ENCODE assay signal across 16 mouse cellular contexts in genomic region chr13:101095057-101095831, GRCm38 (mm10).
"Had no signal": no experiment of that assay in that cellular context is flagged by ENCODE, and none has a peak within 500 bp of the region (broad histone marks: within the 10 kb centered on the region; RNA-seq: fewer than 3 reads in every experiment).

No protein-coding gene starts in this region.

- DNase-seq: lung, adult 18-20 months; lung, embryonic 14.5 days; lung, postnatal 10 days; lung, postnatal 4 days; right cerebral cortex, postnatal 14 days; thymus, adult 2 months; thymus, postnatal 25 days; thymus, postnatal 4 days had no signal

- H3K9ac ChIP-seq: lung, embryonic 14.5 days; midbrain, embryonic 12.5 days; midbrain, embryonic 15.5 days; neural tube, embryonic 13.5 days; neural tube, embryonic 15.5 days; stomach, embryonic 15.5 days had no signal

- H3K27me3 ChIP-seq: midbrain, embryonic 12.5 days; midbrain, embryonic 15.5 days; neural tube, embryonic 13.5 days; neural tube, embryonic 15.5 days; stomach, embryonic 15.5 days had no signal

- H3K4me3 ChIP-seq: midbrain, embryonic 10.5 days; midbrain, embryonic 12.5 days; midbrain, embryonic 15.5 days; myocyte; neural tube, embryonic 13.5 days; neural tube, embryonic 15.5 days; stomach, embryonic 15.5 days had no signal

- ATAC-seq: midbrain, embryonic 15.5 days had no signal

- H3K9me3 ChIP-seq: midbrain, embryonic 10.5 days; midbrain, embryonic 12.5 days; midbrain, embryonic 15.5 days; neural tube, embryonic 13.5 days; neural tube, embryonic 15.5 days; stomach, embryonic 15.5 days had no signal

- H3K27ac ChIP-seq: midbrain, embryonic 10.5 days; midbrain, embryonic 12.5 days; midbrain, embryonic 15.5 days; neural tube, embryonic 13.5 days; neural tube, embryonic 15.5 days; stomach, embryonic 15.5 days; stomach, postnatal 0 days had no signal

- H3K36me3 ChIP-seq: midbrain, embryonic 10.5 days; midbrain, embryonic 12.5 days; midbrain, embryonic 15.5 days; neural tube, embryonic 13.5 days; neural tube, embryonic 15.5 days; stomach, embryonic 15.5 days had no signal

- H3K4me2 ChIP-seq: lung, embryonic 14.5 days; midbrain, embryonic 12.5 days; midbrain, embryonic 15.5 days; neural tube, embryonic 13.5 days; neural tube, embryonic 15.5 days; stomach, embryonic 15.5 days had no signal

- H3K4me1 ChIP-seq: midbrain, embryonic 10.5 days; midbrain, embryonic 12.5 days; midbrain, embryonic 15.5 days; neural tube, embryonic 15.5 days; stomach, embryonic 15.5 days had no signal
